Mouse (Mus musculus): ENCODE measurements around the gene Rps6kl1.

- TF ChIP-seq POLR2A (IDR thresholded peaks at IDR 0.05; ENCODE audit: low read depth, low read length) (no peak), CTCF (conservative IDR thresholded peaks at IDR 0.05; ENCODE audit: insufficient read depth, insufficient read length, low read depth, low read length) (no peak)
Observed at GRCm38 (mm10) chr12:85150321-85151001, 603 bp downstream of the Rps6kl1 start.

Data from kidney, adult 2 months (tissue).